Mouse (Mus musculus) granulocyte monocyte progenitor cell, adult 5-6 weeks (primary cell): ENCODE results near the gene Gdf9. TPM values are rescaled to one million over a fixed set of nuclear protein-coding genes. Genes with fewer than 3 reads are reported as not detected.
"Not testable (repeated sequence)": the region's sequence is repeated elsewhere in the genome, so short reads cannot be mapped to it uniquely, and the experiment has no call there.

Experiments used
- ATAC-seq: replicated peaks from 2 replicates; pipeline ENCODE4 v1.8.0; 2016; ENCODE audit warnings: mild to moderate bottlenecking, moderate TSS enrichment, inconsistent platforms; ENCODE audit not compliant: poor library complexity, severe bottlenecking
- total RNA-seq, 2 experiments: library from RNA; stranded (forward) in 1 of 2; stranded (reverse) in 1 of 2; fragments of 200-712, 200-1000 nt in 1 of 2; fragments of >200 nt in 1 of 2; fragmentation: Nextera tagmentation in 1 of 2; gene quantifications; 2 replicates each; pipeline ENCODE4 v1.2.3; 2014 to 2017

Gene Gdf9
- total RNA-seq (2014; fragmentation: Nextera tagmentation) (1.1 and 1.2 TPM in 2 replicates), total RNA-seq (2017) (0.39 and 0.57 TPM in 2 replicates)

DNA sequence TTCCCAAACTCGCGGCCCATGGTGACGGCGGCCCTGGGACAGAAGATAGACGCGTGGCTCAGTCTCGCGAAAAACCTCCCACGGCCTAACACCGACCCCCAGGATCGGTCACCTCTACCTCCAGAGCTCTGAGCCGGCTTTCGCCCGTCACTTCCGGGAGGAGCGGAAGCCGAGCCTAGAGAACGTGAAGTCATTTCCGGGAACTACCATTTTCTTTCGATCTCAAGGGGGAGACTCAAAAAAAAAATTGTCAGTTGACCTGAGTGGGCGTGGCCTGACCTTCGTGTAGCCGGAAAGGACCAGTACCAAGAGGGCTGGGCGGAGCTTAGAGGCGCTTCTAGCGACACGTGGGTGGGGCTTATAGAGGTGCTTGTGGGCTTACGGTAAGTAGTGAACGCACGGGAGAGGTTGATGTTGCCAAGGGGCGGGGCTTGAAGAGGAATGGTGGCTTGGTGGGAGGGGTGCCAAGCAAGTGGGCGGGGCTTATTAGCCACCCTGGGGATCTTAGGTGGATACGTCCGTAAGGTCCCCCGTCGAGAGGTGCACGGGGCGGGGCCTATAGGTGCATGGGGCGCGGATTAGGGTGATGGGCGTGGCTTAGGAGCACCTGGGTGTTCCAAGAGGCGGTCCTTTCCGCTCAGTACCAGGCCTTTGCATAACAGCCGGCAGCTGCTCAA is at the start of gene Gdf9, which contains the start of gene Uqcrq:
Gene Gdf9, plus strand, starts transcription at position 354 of the 677 bp plus-strand sequence.
Gene Uqcrq, minus strand, starts transcription at position 162 of the 677 bp plus-strand sequence.
- peak; percentile 85 for ATAC-seq

DNA sequence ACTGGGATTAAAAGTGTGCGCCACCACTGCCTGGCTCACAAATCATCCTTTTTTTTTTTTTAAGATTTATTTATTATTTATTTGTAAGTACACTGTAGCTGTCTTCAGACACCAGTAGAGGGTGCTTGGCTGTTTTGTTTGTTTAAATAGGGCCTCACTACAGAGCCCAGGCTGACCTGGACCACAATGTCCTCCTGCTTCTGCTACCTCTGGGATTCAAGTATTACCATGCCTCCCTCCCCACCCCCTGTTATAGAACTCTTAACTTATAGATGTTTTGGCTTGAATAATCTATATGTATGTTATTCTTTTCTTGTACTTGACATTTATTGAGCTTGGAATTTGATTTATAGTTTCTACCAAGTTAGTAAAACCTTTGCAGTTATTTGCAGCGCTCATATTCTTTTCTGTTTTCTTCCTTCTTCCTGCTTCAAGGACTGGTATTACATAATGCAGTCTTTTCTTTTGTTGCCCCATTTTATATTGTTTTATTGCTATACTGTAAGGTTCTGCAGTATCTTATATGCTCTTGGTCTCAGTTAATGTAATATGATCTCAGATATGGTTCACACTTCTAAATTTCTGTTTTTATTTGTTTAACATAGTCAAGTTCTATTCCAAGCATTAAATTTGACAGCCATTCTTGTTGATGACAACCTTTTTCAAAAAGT is 46.9 kb upstream of the Gdf9 start:
- ATAC-seq, result no peak

DNA sequence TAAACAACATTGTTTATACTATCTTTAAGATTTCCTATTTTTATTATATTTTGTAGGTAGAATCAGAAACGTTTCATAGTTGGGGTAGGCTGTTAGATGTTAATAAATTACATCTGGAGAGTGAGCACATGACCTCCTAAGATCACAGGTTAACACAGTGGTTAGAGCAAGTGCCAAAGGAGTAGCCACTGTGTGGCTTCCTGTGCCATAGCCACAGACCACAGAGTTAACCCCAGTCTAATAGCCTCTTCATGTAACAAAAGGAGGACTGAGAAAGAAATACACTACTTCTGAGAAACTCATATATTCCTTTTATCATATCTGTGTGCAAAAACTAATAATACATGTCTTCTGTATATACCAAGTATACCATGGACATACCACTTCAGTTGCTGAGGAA is 37.0 kb upstream of the Gdf9 start:
- no peak for ATAC-seq

DNA sequence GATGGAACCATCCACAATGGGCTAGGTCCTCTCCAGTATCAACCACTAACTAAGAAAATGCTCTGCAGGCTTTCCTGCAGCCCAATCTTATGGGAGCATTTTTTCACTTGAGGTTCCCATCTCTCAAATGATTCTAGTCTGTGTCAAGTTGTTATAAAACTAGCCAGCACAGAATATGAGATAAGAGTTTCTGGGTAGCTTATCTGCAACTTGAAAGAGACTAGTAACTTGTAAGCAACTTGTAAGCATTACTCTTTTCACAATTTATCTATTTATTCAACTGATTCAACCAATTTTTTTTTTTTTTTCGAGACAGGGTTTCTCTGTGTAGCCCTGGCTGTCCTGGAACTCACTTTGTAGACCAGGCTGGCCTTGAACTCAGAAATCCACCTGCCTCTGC is 27.2 kb upstream of the Gdf9 start:
- no peak for ATAC-seq

DNA sequence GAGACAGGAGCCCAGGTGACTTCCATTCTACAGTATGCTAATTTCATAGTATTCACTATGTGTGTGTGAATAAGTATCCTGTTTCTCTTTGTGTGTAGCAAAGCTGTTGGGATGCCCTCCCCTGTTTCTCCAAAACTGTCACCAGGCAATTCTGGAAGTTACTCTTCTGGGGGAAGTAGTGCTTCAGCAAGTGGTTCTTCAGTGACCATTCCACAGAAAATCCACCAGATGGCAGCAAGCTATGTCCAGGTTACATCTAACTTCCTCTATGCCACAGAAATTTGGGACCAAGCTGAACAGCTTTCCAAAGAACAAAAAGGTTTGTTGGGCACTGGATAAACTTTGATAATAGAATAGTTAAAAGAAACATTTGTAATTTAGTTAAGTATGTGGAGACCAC is 19.1 kb upstream of the Gdf9 start:
- peak; percentile 61 for ATAC-seq

DNA sequence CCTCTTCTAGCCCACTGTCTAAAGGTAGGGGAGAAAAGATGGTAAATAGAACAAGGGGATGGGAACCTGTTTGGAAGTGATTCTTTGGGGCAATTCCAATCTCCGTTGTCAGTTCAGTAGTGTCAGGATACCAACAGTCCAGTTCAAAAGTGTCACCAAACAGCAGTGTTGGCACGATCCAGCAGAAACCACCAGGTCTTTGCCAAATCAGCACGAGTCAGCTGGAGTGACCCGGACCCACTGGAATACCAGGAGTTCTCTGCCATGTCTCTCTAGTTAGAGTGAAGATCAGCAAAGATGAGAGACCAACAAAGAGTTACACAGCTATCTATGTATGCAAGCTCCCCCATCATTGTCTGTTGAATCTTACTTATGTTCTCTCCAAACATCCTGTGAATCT is 17.0 kb upstream of the Gdf9 start:
- ATAC-seq, result no peak

DNA sequence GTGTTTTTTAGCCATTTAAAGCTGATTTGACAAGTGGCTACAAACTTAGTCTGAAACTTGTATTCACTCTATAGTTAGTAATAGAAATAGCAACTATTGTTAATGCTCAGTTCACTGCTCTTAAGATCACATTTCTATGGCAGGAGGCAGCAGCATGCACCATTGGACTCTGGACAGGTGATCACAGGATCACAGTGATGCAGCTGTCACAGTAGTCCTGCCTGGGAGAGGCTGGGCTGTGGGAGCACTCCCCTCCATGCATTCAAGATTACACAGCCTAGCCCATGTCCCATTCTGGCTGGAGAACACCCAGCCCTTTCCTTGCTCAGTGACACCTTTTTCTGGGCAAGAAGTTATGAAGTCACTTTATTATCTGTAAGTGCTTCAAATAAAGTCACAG is 12.8 kb upstream of the Gdf9 start:
- ATAC-seq, result no peak

DNA sequence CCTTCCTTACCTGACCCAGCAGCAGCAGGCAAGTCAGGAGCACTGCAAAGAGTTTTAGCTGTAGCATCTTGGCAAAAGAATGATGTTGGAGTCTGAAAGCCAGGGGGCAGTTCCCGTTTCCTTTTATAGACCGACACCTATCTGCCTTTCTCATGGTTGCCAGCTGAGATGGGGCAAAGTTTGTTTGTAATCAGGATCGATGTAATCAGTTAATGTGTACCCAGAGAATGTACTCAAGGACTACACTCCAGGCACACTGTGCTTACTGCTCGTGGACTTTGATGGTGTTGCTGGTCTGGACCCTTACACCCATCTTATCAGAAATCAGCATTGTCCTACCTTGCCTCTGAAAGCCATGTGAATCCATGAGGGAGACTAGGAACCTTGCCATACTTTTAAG is 7.8 kb upstream of the Gdf9 start, which contains the start of gene Leap2:
Gene Leap2, minus strand, starts transcription at position 135 of the 400 bp plus-strand sequence.
- no peak for ATAC-seq

DNA sequence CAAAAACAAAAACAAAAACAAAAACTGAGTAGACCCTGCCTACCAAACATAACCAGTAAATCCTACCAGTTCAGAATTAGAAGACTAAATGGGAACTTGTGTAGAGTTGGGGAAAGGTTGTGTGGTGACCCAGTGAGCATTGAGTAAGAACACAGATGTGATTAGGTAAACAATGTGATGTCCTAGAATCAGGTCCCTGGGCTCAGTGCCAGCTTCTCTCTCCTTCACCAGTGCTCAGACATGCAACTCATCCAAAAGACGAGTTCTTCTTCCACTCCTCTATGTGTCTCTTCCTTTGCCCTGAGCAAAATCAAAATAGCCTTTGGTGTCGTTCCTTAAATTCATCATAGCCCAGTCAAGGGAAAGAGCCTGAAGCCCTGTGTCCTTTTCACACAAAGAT is 6.0 kb upstream of the Gdf9 start:
- no peak for ATAC-seq

DNA sequence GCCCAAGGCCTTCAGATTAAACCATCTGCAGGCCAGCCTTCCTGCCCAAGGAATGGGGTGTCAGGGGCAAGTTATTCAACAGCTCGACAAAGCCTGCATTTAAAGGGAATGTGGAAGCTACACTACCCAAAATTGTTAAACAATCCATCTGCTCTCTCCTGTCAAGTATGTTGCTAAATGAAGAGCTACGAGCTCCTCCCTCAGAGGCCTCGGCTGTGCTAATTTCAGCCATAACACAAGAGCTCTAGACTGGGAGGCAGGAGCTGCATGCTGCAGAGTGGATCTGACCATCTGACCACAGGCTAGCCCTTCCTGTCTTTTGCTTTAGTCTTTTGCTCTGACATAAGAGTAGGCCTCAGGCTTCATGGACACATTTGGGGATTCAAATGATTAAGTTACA is 5.6 kb upstream of the Gdf9 start:
- no peak for ATAC-seq

DNA sequence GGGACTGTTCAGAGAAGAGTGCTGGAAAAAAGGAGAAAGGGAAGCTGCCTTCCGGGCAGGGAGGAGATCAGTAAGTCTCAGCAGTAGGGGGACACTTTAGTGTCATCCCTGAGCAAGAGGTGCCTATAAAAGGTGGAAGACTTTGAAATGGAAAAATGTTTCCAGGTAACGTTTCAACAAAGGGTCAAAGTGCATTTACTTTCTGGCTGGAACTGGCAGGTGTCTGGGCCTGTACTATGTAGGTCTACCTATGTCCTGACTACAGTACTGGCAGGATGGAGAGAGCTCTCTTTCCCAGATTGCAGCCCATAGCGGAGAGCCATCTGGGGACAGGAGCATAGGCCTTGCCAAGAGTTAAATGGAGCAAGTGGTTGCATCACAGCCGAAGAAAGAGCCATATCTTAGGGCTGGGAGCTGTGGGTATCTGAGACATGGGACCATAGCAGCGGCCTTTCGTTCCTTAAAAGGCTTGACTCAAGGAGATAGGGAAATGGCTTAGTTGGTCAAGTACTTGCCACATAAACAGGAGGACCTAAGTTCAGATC is 5.0 kb upstream of the Gdf9 start:
- no peak for ATAC-seq

DNA sequence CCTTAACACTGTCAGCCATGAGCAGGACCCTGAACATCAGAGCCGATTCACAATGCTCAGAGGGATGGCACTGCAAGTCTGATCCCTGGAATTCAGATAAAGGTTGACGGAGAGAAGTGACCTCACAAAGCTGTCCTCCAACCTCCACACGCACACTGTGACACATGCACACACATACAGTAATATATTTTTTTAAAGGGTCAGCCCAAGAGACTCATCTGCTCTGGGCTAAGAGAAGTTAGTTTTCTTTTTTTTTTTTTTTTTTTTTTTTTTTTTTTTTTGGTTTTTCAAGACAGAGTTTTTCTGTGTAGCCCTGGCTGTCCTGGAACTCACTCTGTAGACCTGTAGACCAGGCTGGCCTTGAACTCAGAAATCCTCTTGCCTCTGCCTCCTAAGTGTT is 3.9 kb upstream of the Gdf9 start:
- ATAC-seq, result not testable (repeated sequence)

DNA sequence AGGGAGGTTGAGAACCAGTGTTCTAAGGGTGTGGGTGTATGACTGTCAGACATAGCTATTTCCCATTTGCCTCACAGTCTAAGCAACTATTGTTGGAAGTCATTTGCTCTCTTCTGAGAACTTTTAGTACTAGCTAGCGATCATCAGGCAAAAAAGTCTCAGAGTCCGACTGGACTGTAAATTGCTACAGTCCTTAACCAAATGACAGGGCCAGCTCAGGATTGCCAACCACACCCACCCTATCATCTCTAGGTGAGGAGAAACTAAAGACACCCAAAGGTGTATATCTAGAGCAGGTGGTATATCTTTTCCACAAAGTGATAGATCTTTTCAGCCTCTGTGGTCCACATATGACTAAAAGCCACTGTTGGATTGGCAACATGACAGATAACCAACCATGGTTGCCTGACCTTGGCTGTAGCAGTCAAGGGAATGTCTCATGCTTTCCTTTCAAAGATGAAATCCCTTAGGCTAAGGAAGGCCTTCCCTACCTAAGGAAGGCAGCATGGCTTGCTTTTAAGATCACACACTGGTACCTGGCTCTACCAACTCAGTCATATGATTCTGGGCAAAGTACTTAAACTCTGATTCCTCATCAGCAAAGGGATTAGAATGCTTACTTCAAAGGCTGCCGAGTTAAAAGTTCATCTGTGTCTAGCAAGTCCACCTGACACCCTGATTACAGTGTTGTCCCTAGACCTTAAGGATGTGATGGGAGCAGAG is 2.7 kb upstream of the Gdf9 start:
- no peak for ATAC-seq

DNA sequence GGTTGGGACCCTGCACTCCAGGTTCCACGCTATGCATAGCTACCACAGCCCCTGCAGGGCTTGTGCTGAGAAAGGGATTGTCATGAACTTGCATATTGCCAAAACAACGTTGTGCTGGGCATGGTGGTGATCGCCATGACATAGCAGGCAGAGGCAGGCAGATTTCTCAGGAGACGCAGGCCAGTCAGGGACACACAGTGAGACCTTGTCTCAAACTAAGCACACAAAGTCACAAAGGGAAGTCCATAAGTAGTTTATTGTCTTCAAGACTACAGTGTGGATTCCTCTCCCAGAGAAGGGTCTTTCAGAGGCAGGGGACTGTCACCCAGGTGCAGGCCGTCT is 2.1 kb upstream of the Gdf9 start:
- ATAC-seq, result no peak

DNA sequence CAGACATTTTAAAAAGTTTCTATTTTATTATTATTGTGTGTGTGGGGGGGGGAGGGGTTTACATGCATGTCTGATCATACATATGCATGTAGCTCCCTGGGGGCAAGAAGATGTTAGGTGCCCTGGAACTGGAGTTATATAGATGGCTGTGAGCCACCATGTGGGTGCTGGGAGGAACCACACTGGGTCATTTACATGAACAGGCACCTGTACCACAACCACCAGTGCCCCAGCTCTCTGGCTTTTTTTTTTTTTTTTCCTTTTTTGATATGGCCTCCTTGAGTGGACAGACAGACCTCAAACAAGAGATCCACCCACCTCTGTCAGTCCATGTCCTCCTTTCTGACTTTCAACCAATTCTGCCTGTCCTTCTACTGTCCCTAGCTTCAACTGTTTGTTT is 1.6 kb upstream of the Gdf9 start:
- no peak for ATAC-seq

DNA sequence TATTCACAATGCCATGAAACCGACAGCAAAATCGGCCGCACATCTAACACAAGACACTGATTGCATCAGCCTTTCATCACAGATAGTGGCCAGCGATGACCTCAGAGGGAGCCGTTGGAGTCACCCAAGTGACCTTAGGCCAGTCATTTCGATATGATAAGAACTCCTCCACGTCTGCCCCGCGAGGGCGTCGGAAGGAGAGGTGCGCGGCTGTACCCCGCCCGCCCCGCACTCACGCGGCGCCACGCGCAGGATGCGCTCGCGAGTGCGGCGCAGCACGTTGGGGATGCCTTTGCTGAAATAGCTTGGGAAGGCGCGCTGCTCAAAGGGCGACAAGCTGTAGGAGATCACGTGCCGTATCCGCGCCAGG is 538 bp upstream of the Gdf9 start:
- ATAC-seq, result peak; percentile 52

DNA sequence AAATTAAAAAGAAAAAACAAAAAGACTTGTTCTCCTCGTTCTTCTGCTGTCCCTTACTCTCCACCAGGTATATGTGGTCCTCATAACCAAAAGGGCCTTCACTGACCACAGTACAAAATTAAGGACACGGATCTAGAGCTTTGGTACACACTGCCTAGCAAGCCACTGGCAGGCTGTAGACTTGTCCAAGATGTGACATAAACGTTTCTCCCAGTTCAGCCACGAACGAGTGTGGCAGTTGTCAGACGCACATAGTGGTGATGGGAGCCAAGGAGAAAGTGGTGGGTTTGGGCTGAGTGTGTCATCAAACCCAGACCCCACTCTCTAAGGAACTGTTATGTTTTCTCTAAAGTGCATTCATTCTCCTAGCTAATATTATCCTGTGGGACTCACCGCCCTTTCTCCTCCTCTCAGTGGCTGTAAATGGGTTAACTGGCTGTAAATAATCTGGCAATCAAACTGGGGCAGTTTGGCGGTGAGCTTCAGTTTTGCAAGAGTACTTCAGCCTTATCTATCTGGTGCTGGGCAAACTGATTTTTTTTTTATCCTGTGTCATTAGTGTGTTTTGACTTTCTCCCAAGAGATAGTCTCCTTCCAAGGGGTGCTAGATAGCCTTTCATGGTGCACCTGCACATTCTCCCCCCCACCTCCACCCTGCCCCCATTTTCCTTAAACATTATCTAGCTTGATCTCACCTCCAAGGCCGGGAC is 679 bp downstream of the Gdf9 start:
- no peak for ATAC-seq

DNA sequence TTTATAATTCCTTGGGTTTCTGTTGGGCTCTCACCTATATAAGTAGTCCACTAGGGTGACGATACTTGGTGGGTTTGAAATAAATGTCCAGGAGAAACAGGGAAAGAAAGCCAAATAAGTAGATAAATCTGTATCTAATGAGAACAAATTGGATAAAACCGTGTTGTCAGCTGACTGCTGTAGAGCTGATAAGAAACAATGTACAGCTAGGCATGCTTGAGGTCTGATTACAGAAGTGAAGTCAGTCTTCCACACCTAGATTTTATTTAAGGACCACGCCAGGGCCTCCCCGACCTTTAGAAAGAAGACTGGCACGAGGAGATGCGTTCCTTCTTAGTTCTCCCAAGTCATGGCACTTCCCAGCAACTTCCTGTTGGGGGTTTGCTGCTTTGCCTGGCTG is 2.2 kb downstream of the Gdf9 start:
- ATAC-seq, result no peak

DNA sequence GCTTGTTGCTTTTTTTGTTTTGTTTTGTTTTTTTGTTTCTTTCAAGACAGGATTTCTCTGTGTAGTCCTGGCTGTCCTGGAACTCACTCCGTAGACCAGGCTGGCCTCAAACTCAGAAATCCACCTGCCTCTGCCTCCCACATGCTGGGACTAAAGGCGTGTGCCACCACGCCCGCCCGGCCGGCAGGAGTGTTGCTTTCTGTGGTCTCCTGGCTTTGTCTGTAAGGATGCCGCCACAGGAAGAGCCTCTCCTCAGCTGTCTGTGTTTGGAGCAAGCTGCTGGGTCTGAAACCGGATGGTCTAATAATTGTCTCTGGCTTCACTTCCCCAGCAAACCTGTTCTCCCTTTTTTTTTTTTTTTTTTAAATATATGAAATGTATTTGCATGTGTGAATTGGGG is 4.7 kb downstream of the Gdf9 start:
- no peak for ATAC-seq

DNA sequence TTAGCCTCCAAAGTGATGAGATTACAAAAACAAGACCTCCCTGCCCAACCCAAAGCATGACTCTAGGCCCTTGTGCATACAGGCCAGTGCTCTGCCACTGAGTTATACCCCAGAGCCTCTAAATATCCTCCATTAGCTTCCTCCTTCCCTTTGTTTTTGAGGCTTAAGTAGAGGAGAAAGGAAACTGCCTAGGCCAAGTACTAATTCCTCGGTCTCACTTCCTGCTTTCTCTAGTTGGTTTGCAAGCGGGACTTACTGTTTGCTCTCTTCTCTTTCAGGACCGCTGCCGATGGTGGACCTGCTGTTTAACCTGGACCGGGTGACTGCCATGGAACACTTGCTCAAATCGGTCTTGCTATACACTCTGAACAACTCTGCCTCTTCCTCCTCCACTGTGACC is 5.5 kb downstream of the Gdf9 start:
- ATAC-seq, result peak; percentile 59

DNA sequence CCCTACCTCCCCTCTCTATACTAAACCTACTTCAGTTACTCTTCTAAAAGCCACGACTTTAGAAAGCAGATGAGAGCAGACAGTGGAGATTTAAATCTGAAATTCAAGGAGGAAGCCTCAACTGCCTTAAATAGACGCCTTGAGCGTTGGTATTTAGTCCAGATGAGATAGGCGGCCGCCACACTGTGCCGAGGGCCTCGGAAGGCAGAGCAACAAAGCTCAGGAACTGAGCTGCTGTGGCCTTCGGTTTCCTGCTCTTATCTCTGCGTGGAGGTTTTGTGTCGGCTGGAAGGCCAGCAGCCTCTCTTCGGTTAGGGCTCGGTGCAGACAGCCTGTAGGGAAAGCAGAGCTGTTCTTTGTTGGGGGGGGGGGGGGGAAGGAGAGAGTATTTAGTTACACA is 11.1 kb downstream of the Gdf9 start:
- ATAC-seq, result peak; percentile 22; the same call in 1 of the 2 replicates
